Mouse (Mus musculus): ENCODE measurements around the gene Zfp622. TPM values are rescaled to one million over a fixed set of nuclear protein-coding genes. Genes with fewer than 3 reads are reported as not detected.

Zfp622 gene
- 36.9 and 38.7 TPM in 2 replicates for polyA plus RNA-seq (2015; fragmentation: Nextera tagmentation; extraction: Ambion mirVana)

GRCm38 (mm10) chr15:25984067-25984733 lies at the start of gene Zfp622:
TSS of gene Zfp622 (plus strand) at chr15:25984366.
- peak within 1 kb of the TSS; percentile 99 for H3K4me2 ChIP-seq
- peak within 1 kb of the TSS; percentile 99 for H3K4me3 ChIP-seq
- ATAC-seq (ENCODE audit: low read depth) = peak; percentile 97
- peaks cover 19% of the 10 kb centered on the region for H3K36me3 ChIP-seq
- H3K4me1 ChIP-seq (replicated peaks) = peaks cover 18% of the 10 kb centered on the region
- under 1% methylated on average over 57 of the region's 57 CpGs for WGBS
- H3K9me3 ChIP-seq = no peaks in the 10 kb centered on the region
- peak within 1 kb of the TSS; percentile 91 for H3K27ac ChIP-seq (replicated peaks)
- peak within 1 kb of the TSS; percentile 94 for H3K9ac ChIP-seq
- no peaks in the 10 kb centered on the region for H3K27me3 ChIP-seq

DNA sequence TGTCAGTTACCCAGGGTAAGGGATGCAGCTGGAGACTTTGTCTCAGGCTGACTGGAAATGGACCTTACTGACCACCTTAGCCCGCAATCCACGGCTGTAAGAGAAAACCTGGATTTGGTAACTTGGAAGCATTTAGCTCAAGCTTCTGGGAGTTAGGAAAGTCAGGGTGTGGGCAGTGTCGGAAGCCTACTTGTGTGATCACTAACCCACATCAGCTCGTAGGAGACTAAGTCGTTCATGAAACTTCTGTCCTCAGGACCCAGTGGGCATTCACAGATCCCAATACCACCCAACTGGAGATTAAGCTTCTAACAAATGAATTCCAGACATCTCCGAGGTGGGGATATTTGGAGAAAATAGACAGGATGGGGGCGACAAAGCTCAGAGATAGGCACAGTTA lies 49.8 kb upstream of the Zfp622 start:
- Histone ChIP-seq H3K4me3 (no peak overlapping the region), H3K4me2 (no peak overlapping the region), H3K27ac (replicated peaks) (no peak overlapping the region), H3K9ac (no peak overlapping the region), H3K36me3 (no peaks in the 10 kb centered on the region), H3K27me3 (no peaks in the 10 kb centered on the region), H3K4me1 (replicated peaks) (peaks cover 4% of the 10 kb centered on the region; the same call in 1 of the 2 replicates), H3K9me3 (no peaks in the 10 kb centered on the region)
- no peak for ATAC-seq (ENCODE audit: low read depth)
- 88% methylated on average over 7 of the region's 7 CpGs for WGBS

GRCm38 (mm10) chr15:25938496-25938895 lies 45.7 kb upstream of the Zfp622 start:
- Histone ChIP-seq H3K9ac (no peak overlapping the region), H3K4me3 (no peak overlapping the region), H3K36me3 (no peaks in the 10 kb centered on the region), H3K4me2 (no peak overlapping the region), H3K4me1 (replicated peaks) (0 out of 2 replicates have a peak, but pooled peaks cover 3% of the 10 kb centered on the region), H3K9me3 (no peaks in the 10 kb centered on the region), H3K27ac (replicated peaks) (no peak overlapping the region), H3K27me3 (no peaks in the 10 kb centered on the region)
- WGBS = 86% methylated on average over 7 of the region's 7 CpGs
- ATAC-seq (ENCODE audit: low read depth) = no peak

DNA sequence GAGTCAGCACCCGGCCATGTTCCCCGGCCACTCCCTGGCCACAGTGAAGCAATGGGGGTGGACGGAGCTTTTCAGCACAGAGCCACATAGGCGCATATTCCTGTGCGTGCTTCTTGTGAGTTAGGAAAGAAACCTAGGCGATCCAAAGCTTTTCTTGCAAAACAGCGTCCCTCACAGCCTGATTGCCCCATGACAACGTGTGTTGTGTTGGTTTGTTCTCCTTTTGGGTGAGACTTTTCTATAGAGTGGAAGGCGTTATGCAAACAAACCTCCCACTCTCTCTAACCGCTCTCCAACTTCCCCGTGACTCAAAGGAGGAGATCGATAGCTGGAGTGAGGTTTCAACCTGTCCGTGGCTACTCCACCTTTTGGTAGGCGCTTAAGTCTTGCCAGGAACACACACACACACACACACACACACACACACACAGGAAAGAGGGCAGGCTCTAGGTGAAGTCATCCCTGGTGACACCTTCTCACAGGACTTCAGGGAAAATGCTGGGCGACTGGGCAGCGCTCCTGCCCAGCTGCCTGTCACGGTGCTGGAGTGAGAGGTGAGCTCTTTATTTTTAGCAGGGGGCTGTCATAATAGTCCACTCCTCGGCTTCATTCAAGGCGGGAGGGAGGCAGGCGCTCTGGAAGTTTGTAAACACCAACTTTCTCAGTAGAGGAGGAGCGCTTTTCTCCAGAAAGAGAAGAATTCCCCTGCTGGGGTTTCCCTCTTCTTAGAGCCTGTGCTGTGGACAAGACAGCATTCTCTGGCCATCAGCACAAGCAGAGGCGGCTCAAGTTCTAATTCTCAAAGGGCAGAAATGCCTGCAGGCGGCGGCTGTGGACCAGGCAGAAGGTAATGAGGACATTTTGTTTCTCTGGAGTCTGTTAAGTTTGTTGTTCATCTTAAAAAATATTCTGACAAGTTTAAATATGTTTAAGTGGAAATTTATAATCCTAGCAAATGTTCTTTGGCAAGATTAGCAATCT lies 43.5 kb upstream of the Zfp622 start:
- Histone ChIP-seq H3K4me3 (no peak overlapping the region), H3K27ac (replicated peaks) (no peak overlapping the region), H3K27me3 (no peaks in the 10 kb centered on the region), H3K36me3 (no peaks in the 10 kb centered on the region), H3K9me3 (no peaks in the 10 kb centered on the region), H3K4me2 (peak overlapping the region; percentile 25; the same call in 1 of the 2 replicates), H3K9ac (no peak overlapping the region), H3K4me1 (replicated peaks) (0 out of 2 replicates have a peak, but pooled peaks cover 3% of the 10 kb centered on the region)
- no peak for ATAC-seq (ENCODE audit: low read depth)
- WGBS = 46% methylated on average over 24 of the region's 24 CpGs

- ATAC-seq (ENCODE audit: low read depth) = no peak
- H3K9ac ChIP-seq = no peak overlapping the region
- 0 out of 2 replicates have a peak, but pooled peaks cover 3% of the 10 kb centered on the region for H3K4me1 ChIP-seq (replicated peaks)
- 79% methylated on average over 11 of the region's 11 CpGs for WGBS
- no peaks in the 10 kb centered on the region for H3K9me3 ChIP-seq
- H3K4me3 ChIP-seq = no peak overlapping the region
- no peak overlapping the region for H3K27ac ChIP-seq (replicated peaks)
- H3K27me3 ChIP-seq = no peaks in the 10 kb centered on the region
- no peaks in the 10 kb centered on the region for H3K36me3 ChIP-seq
- H3K4me2 ChIP-seq = no peak overlapping the region
Measured at GRCm38 (mm10) chr15:25941514-25941913, 42.7 kb upstream of the Zfp622 start.

DNA sequence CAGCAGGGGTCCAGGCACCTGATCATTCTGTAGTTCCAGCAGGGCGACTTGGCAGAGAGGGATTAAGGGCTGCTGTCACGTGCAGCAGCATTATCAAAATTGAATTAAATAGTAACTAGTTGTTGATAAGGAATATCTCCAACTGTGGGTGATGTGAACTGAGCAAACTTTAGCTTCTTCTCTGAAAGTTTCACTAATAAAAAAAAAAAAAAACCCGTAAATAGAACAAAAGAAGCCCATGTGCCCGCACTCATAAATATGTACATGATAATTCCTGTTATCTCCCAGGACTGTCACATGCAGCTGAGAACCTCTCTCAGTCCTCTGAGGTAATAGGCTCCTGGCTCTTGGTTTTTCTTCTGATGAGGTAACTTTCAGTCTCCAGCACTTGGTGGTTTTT lies 41.8 kb upstream of the Zfp622 start:
- H3K4me1 ChIP-seq (replicated peaks) = 0 out of 2 replicates have a peak, but pooled peaks cover 3% of the 10 kb centered on the region
- no peaks in the 10 kb centered on the region for H3K36me3 ChIP-seq
- 71% methylated on average over 4 of the region's 4 CpGs for WGBS
- no peaks in the 10 kb centered on the region for H3K27me3 ChIP-seq
- ATAC-seq (ENCODE audit: low read depth) = no peak
- H3K27ac ChIP-seq (replicated peaks) = no peak overlapping the region
- H3K4me2 ChIP-seq = no peak overlapping the region
- H3K4me3 ChIP-seq = no peak overlapping the region
- H3K9ac ChIP-seq = no peak overlapping the region
- no peaks in the 10 kb centered on the region for H3K9me3 ChIP-seq

- Histone ChIP-seq H3K4me1 (replicated peaks) (0 out of 2 replicates have a peak, but pooled peaks cover 3% of the 10 kb centered on the region), H3K9me3 (no peaks in the 10 kb centered on the region), H3K9ac (no peak overlapping the region), H3K4me2 (no peak overlapping the region), H3K27ac (replicated peaks) (no peak overlapping the region), H3K4me3 (no peak overlapping the region), H3K27me3 (no peaks in the 10 kb centered on the region), H3K36me3 (no peaks in the 10 kb centered on the region)
- ATAC-seq (ENCODE audit: low read depth) = no peak
- WGBS = 94% methylated on average over 15 of the region's 15 CpGs
Measured at GRCm38 (mm10) chr15:25943386-25944137, 40.6 kb upstream of the Zfp622 start.

DNA sequence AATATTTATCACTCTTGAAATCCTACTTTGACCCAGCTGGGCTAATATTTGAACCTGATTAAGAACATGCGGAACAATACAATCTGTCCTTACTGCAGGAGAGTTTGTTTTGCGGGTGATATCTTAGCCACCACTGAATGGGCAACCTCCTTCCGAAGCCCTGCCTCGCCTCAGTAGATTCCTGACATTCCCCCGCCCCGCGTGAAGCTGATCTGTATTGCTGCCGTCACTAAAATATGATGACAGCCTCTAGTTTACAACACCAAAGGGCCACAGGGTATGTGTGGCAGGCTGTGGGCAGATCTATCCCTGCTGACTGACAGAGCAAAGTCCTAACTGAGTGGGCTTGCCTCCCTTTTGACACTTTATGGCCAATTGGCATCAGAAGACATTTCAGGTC lies 38.9 kb upstream of the Zfp622 start:
- 84% methylated on average over 8 of the region's 8 CpGs for WGBS
- no peak overlapping the region for H3K4me2 ChIP-seq
- H3K27ac ChIP-seq (replicated peaks) = no peak overlapping the region
- H3K9me3 ChIP-seq = no peaks in the 10 kb centered on the region
- no peak for ATAC-seq (ENCODE audit: low read depth)
- H3K27me3 ChIP-seq = no peaks in the 10 kb centered on the region
- 0 out of 2 replicates have a peak, but pooled peaks cover 3% of the 10 kb centered on the region for H3K4me1 ChIP-seq (replicated peaks)
- H3K9ac ChIP-seq = no peak overlapping the region
- no peaks in the 10 kb centered on the region for H3K36me3 ChIP-seq
- H3K4me3 ChIP-seq = no peak overlapping the region

- no peaks in the 10 kb centered on the region for H3K9me3 ChIP-seq
- H3K4me2 ChIP-seq = no peak overlapping the region
- H3K27me3 ChIP-seq = no peaks in the 10 kb centered on the region
- no peak overlapping the region for H3K4me3 ChIP-seq
- no peak overlapping the region for H3K9ac ChIP-seq
- ATAC-seq (ENCODE audit: low read depth) = no peak
- WGBS = 91% methylated on average over 7 of the region's 7 CpGs
- H3K27ac ChIP-seq (replicated peaks) = no peak overlapping the region
- no peaks in the 10 kb centered on the region for H3K36me3 ChIP-seq
- H3K4me1 ChIP-seq (replicated peaks) = no peaks in the 10 kb centered on the region
Measured at GRCm38 (mm10) chr15:25946482-25946881, 37.7 kb upstream of the Zfp622 start.

- Histone ChIP-seq H3K27ac (replicated peaks) (no peak overlapping the region), H3K4me2 (no peak overlapping the region), H3K9ac (no peak overlapping the region), H3K27me3 (no peaks in the 10 kb centered on the region), H3K9me3 (no peaks in the 10 kb centered on the region), H3K36me3 (no peaks in the 10 kb centered on the region), H3K4me1 (replicated peaks) (no peaks in the 10 kb centered on the region), H3K4me3 (no peak overlapping the region)
- ATAC-seq (ENCODE audit: low read depth) = no peak
- 82% methylated on average over 8 of the region's 8 CpGs for WGBS
Measured at GRCm38 (mm10) chr15:25947383-25947782, 36.8 kb upstream of the Zfp622 start.

GRCm38 (mm10) chr15:25948257-25949223 lies 35.6 kb upstream of the Zfp622 start:
- Histone ChIP-seq H3K4me2 (no peak overlapping the region), H3K9me3 (no peaks in the 10 kb centered on the region), H3K27me3 (no peaks in the 10 kb centered on the region), H3K4me3 (no peak overlapping the region), H3K4me1 (replicated peaks) (no peaks in the 10 kb centered on the region), H3K36me3 (no peaks in the 10 kb centered on the region), H3K9ac (no peak overlapping the region), H3K27ac (replicated peaks) (no peak overlapping the region)
- 82% methylated on average over 26 of the region's 26 CpGs for WGBS
- ATAC-seq (ENCODE audit: low read depth) = no peak
